Mouse (Mus musculus) ES-Bruce4 (cell line): ENCODE measurements around the gene Sf3b3. TPM values are rescaled to one million over a fixed set of nuclear protein-coding genes. Genes with fewer than 3 reads are reported as not detected.

Experiments used
- H3K27ac ChIP-seq: 2 replicates; pipeline ENCODE4 v1.5.1; 2012; ENCODE audit warnings: low read length, inconsistent platforms; ENCODE audit not compliant: insufficient read depth
- H3K27me3 ChIP-seq: 2 replicates; pipeline ENCODE4 v1.6.1; 2012; ENCODE audit warnings: mild to moderate bottlenecking, low read length, inconsistent platforms; ENCODE audit not compliant: control insufficient read depth, poor library complexity, insufficient read depth, severe bottlenecking
- H3K36me3 ChIP-seq: 2 replicates; pipeline ENCODE4 v1.6.1; 2012; ENCODE audit warnings: inconsistent platforms, mild to moderate bottlenecking, low read length, moderate library complexity; ENCODE audit not compliant: control insufficient read depth, poor library complexity, insufficient read depth, severe bottlenecking
- H3K4me1 ChIP-seq: one replicate; pipeline ENCODE4 v1.8.1; 2011; ENCODE audit warnings: low read length; ENCODE audit not compliant: control insufficient read depth, insufficient read depth
- H3K4me3 ChIP-seq: 2 replicates; pipeline ENCODE4 v1.5.1; 2011; ENCODE audit warnings: low read depth, mild to moderate bottlenecking, low read length
- H3K9ac ChIP-seq: 2 replicates; pipeline ENCODE4 v1.6.1; 2012; ENCODE audit warnings: low read depth, mild to moderate bottlenecking, inconsistent platforms; ENCODE audit not compliant: poor library complexity, severe bottlenecking
- H3K9me3 ChIP-seq: replicated peaks from 2 replicates; pipeline ENCODE4 v1.6.1; 2012; ENCODE audit warnings: mild to moderate bottlenecking, low read length, inconsistent platforms; ENCODE audit not compliant: control insufficient read depth, poor library complexity, insufficient read depth, severe bottlenecking
- CTCF ChIP-seq: IDR thresholded peaks from one replicate; pipeline ENCODE4 v1.8.1; 2011; ENCODE audit warnings: low read depth, low read length
- EP300 ChIP-seq: IDR thresholded peaks from 2 replicates; pipeline ENCODE4 v1.6.1; 2011; ENCODE audit warnings: low read depth, low read length; ENCODE audit not compliant: insufficient read depth
- POLR2A ChIP-seq: IDR thresholded peaks from one replicate; pipeline ENCODE4 v1.8.1; 2011; ENCODE audit warnings: low read length; ENCODE audit not compliant: insufficient read depth
- polyA plus RNA-seq: library from polyadenylated mRNA; stranded (reverse); fragments of >200 nt; gene quantifications from 2 replicates; pipeline ENCODE4 v1.2.4, GENCODE M21; 2011; ENCODE audit warnings: low read depth; ENCODE audit not compliant: missing spikeins, insufficient read depth, insufficient read length

The Sf3b3 gene
- polyA plus RNA-seq = 203 and 206 TPM in 2 replicates

GRCm38 (mm10) chr8:110846405-110847170, at the start of gene Sf3b3, which contains the start of gene Cog4:
TSS of gene Sf3b3 (minus strand) at chr8:110846787.
TSS of gene Cog4 (plus strand) at chr8:110846600.
- Histone ChIP-seq H3K9me3 (no peaks in the 10 kb centered on the region), H3K9ac (peak within 1 kb of the TSS; percentile 83), H3K36me3 (peaks cover 53% of the 10 kb centered on the region), H3K27me3 (no peaks in the 10 kb centered on the region), H3K4me3 (peak within 1 kb of the TSS; percentile 90), H3K27ac (peak within 1 kb of the TSS; percentile 52), H3K4me1 (peaks cover 1% of the 10 kb centered on the region)
- TF ChIP-seq POLR2A (peak; percentile 61), CTCF (no peak), EP300 (no peak)

GRCm38 (mm10) chr8:110895812-110896211, 49.2 kb upstream of the Sf3b3 start:
- Histone ChIP-seq H3K27ac (no peak overlapping the region), H3K9me3 (no peaks in the 10 kb centered on the region), H3K4me1 (no peaks in the 10 kb centered on the region), H3K9ac (no peak overlapping the region), H3K27me3 (no peaks in the 10 kb centered on the region), H3K4me3 (no peak overlapping the region), H3K36me3 (peaks cover 3% of the 10 kb centered on the region; the same call in 1 of the 2 replicates)
- TF ChIP-seq CTCF = no peak
- TF ChIP-seq POLR2A = no peak
- TF ChIP-seq EP300 = no peak

- Histone ChIP-seq H3K27me3 (no peaks in the 10 kb centered on the region), H3K36me3 (peaks cover 3% of the 10 kb centered on the region; the same call in 1 of the 2 replicates), H3K4me3 (peak overlapping the region; percentile 25), H3K4me1 (no peaks in the 10 kb centered on the region), H3K9ac (peak overlapping the region; percentile 5; the same call in 1 of the 2 replicates), H3K27ac (no peak overlapping the region), H3K9me3 (no peaks in the 10 kb centered on the region)
- no peak for TF ChIP-seq EP300
- no peak for TF ChIP-seq POLR2A
- no peak for TF ChIP-seq CTCF
Measured at GRCm38 (mm10) chr8:110895254-110895653, 48.7 kb upstream of the Sf3b3 start.

GRCm38 (mm10) chr8:110894851-110895250, 48.3 kb upstream of the Sf3b3 start:
- Histone ChIP-seq H3K27me3 (no peaks in the 10 kb centered on the region), H3K36me3 (peaks cover 3% of the 10 kb centered on the region; the same call in 1 of the 2 replicates), H3K4me1 (no peaks in the 10 kb centered on the region), H3K4me3 (peak overlapping the region; percentile 25), H3K9me3 (no peaks in the 10 kb centered on the region), H3K27ac (no peak overlapping the region), H3K9ac (peak overlapping the region; percentile 5; the same call in 1 of the 2 replicates)
- TF ChIP-seq EP300 (no peak), CTCF (no peak), POLR2A (no peak)

GRCm38 (mm10) chr8:110892913-110893312, 46.3 kb upstream of the Sf3b3 start:
- no peak overlapping the region for H3K27ac ChIP-seq
- H3K4me1 ChIP-seq = no peaks in the 10 kb centered on the region
- H3K36me3 ChIP-seq = no peaks in the 10 kb centered on the region
- H3K4me3 ChIP-seq = no peak overlapping the region
- no peaks in the 10 kb centered on the region for H3K9me3 ChIP-seq
- no peak overlapping the region for H3K9ac ChIP-seq
- no peaks in the 10 kb centered on the region for H3K27me3 ChIP-seq
- TF ChIP-seq CTCF (no peak), POLR2A (no peak), EP300 (no peak)

- peak; percentile 27 for TF ChIP-seq CTCF
- TF ChIP-seq EP300 = no peak
- Histone ChIP-seq H3K27ac (no peak overlapping the region), H3K27me3 (no peaks in the 10 kb centered on the region), H3K36me3 (no peaks in the 10 kb centered on the region), H3K4me1 (no peaks in the 10 kb centered on the region), H3K4me3 (no peak overlapping the region), H3K9ac (no peak overlapping the region), H3K9me3 (no peaks in the 10 kb centered on the region)
Measured at GRCm38 (mm10) chr8:110892040-110892439, 45.5 kb upstream of the Sf3b3 start.
